In genomic region chr8:119807687-119808086, GRCm38 (mm10) we compare ENCODE assay signal across 24 mouse cellular contexts.
"Had no signal": no experiment of that assay in that cellular context is flagged by ENCODE, and none has a peak within 500 bp of the region (broad histone marks: within the 10 kb centered on the region; RNA-seq: fewer than 3 reads in every experiment).

No protein-coding gene starts in this region.

- H3K9me3 ChIP-seq: liver, embryonic 13.5 days; liver, embryonic 15.5 days; lung, embryonic 15.5 days; midbrain, embryonic 10.5 days; midbrain, embryonic 12.5 days; neural tube, embryonic 13.5 days; neural tube, embryonic 15.5 days had no signal

- H3K9ac ChIP-seq: liver, embryonic 13.5 days; liver, embryonic 15.5 days; liver, postnatal 0 days; lung, embryonic 15.5 days; midbrain, embryonic 12.5 days; neural tube, embryonic 13.5 days; neural tube, embryonic 15.5 days had no signal

- H3K4me3 ChIP-seq: liver, embryonic 13.5 days; liver, embryonic 15.5 days; lung, embryonic 15.5 days; megakaryocyte, embryonic 14.5 days; midbrain, embryonic 10.5 days; midbrain, embryonic 12.5 days; myocyte; neural tube, embryonic 13.5 days; neural tube, embryonic 15.5 days had no signal

- DNase-seq: liver, embryonic 13.5 days; liver, postnatal 0 days; lung, adult 2 months; lung, postnatal 14 days; lung, postnatal 36 days; midbrain, embryonic 14.5 days; retina, postnatal 1 day; right cerebral cortex, adult 18-20 months; right cerebral cortex, postnatal 25 days; right cerebral cortex, postnatal 4 days; spleen, adult 18-20 months; thymus, adult 18-20 months; thymus, postnatal 14 days; thymus, postnatal 4 days had no signal

- H3K4me2 ChIP-seq: liver, embryonic 13.5 days; liver, embryonic 15.5 days; lung, embryonic 15.5 days; midbrain, embryonic 12.5 days; neural tube, embryonic 13.5 days; neural tube, embryonic 15.5 days had no signal

- H3K27me3 ChIP-seq: liver, embryonic 13.5 days; liver, embryonic 15.5 days; lung, embryonic 15.5 days; midbrain, embryonic 12.5 days; neural tube, embryonic 13.5 days; neural tube, embryonic 15.5 days had no signal

- ATAC-seq: liver, postnatal 0 days; lung, postnatal 0 days had no signal

- H3K36me3 ChIP-seq: lung, embryonic 15.5 days had no signal

- H3K27ac ChIP-seq: liver, embryonic 13.5 days; liver, embryonic 15.5 days; lung, embryonic 15.5 days; macrophage; midbrain, embryonic 12.5 days had no signal
